Mouse (Mus musculus): ENCODE data around the gene Map4k1.

The Map4k1 gene

DNA sequence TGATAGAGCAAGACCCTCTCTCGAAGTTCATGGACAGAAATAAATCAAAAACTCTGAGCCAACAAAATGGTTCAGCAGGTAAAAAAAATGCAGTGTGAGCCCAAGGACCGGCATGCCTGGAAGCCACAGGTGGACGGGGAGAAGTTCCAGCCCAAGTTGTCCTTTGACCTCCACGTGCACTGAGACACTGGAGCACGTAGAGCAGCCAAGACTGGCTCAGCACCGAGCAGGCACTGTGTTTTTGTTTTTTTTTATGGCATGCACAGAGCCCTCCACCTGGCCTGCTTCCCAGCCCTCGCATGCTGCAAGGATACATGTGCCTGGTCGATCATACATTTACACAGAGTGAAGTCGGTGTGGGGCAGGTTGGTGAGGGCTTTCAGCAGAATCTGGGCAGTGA is 4.3 kb upstream of the Map4k1 start:
- no peak for DNase-seq (ENCODE audit: extremely low spot score, low spot score)

DNA sequence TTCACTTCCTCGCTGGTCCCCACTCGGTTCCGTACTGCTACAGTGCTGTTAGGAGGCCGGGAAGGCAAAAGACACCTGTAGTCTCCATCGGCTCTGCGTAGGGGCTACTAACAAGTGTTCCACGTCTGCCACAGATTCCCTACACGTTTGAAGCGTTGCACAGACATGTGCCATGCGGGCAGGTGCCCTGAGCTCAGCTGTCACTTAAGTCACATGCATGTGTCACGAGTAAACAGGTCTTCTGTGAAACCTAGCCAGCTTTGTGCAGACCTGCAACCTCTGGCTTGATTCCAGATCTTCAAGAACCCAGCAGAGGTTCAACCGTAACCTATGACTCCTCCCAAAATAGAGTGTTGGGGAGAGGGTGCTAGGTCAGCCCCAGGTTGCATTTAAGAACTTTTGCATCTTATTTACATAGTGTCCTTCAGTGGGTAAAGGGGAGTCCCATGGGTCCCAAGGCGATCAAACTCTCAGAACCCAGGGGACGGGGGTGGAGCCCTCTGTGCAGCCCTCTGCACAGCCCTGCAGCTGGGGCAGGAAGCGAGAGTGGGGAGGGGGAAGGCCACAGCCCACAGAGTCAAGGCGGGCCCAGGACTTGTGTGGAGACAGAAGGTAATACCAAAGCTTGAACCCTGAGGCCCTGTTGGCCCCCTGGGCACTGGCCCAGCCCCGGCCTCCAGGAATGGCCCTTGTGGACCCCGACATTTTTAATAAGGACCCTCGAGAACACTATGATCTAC is 594 bp downstream of the Map4k1 start:
- no peak for DNase-seq (ENCODE audit: extremely low spot score, low spot score)

DNA sequence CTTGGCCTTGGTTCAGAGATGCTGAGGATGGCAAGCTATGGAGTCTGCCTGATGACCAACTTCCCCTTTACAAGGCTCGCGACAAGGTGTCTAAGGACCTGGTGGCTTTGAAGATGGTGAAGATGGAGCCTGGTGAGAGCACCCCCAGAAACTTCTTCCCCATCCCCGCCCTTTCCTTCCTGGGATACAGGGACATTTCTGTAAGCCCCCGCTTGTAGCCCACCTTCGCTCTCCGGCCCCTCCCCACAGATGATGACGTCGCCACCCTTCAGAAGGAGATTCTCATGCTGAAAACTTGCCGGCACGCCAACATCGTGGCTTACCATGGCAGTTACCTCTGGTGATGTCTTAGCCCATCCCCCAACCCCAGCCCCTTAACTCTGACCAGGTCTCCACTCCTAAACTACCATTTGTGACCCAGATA is 1.3 kb downstream of the Map4k1 start:
- no peak for DNase-seq (ENCODE audit: extremely low spot score, low spot score)

DNA sequence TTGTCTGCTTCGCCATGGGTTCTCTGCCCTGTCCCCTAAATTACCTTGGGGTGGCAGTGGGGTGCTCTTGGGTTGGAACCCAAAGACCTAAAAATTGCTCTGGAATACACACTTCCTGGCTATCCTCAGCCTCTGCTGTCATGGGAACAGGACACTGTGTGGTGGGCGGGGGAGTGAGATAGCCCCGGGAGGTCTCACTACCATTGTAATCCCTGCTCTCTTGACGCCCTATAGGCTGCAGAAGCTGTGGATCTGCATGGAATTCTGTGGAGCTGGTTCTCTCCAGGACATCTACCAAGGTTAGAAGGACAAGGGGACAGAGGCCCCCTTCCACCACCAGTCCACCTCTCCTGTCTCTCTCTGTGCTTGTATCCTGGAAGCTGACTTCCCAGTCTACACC is 2.0 kb downstream of the Map4k1 start:
- no peak for DNase-seq (ENCODE audit: extremely low spot score, low spot score)

DNA sequence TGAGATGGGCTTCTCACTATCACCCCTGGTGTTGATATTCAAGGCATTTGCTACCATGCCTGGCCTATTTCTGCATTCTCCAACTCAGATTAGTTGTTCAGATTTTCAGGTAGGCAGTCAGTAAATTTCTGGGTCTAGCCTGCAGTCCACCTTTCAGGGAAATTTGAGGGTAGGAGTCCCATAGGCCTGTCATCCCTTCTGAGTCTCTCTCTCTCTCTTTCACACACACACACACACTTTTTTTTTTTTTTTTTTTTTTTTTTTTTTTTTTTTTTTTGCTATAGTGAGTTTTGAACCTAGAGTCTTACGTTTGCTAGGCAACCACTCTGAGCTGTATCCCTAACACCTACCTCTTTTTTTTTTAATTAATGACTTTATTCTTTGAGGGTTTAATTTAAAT is 2.6 kb downstream of the Map4k1 start:
- DNase-seq (ENCODE audit: extremely low spot score, low spot score), result no peak

DNA sequence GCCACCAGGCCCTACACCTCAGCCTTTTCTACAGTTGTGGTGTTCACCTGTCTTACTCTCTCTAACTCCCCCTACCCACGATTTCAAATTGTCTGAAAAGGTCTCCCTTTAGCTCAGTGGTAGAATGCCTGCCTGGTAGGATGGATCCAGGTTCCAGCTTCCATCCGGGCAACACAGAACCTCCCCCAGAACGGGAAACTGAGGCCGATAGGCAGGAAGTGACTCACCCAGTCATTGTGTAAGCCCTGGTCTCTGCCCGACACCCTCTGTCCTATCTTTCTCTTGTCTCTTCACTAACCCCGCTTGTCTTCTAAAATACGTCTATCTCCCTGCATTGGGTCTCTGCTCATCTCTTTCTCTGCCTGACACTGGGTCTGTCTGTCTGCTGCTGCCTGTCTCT is 3.4 kb downstream of the Map4k1 start:
- no peak for DNase-seq (ENCODE audit: extremely low spot score, low spot score)

DNA sequence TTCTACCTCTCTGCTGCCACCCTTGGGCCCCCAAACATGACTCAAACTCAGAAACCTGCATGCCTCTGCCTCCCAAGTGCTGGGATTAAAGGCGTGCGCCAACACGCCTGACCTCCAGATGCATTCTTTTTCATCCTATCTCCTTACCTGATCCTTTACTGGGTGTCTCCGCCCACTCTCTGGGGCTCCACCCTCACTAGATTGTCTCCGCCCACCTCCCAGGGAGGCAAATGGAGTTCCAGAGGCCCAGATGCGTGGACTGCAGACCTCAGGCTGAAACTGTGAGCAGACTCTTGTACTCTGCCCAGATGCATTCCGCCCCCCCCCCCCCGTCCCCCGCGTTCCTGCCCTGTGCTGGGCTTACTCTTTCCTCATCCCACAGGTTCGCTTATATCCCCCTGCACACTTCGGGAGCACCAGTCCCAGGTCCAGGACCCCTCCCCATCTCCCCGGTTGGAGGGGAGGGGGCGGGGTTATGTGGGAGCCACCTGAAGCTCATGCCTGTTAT is 9.0 kb downstream of the Map4k1 start:
- no peak for DNase-seq (ENCODE audit: extremely low spot score, low spot score)

DNA sequence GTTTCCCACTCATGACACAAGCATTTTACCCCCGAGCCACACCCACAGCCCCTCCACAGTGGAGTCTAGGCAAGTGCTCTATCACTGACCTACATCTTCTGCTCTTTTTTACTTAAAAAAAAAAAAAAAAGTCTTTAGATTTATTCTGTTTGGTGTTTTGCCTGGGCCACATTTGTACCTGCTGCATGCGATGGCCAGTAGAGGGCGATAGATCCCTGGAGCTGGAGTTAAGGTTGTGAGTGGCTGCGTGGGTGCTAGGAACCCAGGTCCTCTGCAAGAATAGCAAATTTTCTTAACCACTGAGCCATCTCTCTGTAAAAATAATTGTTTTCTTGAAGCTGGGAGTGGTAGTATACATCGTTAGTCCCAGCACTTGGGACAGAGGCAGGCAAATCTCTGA is 9.8 kb downstream of the Map4k1 start:
- no peak for DNase-seq (ENCODE audit: extremely low spot score, low spot score)

DNA sequence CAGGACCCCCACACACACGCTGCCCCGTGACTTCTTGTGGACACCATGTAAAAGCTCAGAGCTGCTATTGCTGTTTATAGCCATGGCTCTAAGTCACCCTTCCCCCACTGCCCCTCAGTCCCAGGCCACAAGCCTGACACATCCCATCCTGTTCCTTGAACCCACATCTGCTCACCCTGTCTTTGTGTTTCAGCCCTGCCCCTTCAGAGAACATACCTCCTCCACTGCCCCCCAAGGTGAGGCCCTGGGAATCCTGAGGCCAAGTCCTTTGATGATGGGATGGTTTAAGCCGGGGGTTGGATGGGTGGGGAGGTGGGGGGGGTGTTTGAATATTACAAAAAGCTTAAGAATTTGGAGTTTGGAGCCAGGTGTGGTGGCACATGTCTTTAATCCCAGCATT is 11.1 kb downstream of the Map4k1 start:
- DNase-seq (ENCODE audit: extremely low spot score, low spot score), result no peak

DNA sequence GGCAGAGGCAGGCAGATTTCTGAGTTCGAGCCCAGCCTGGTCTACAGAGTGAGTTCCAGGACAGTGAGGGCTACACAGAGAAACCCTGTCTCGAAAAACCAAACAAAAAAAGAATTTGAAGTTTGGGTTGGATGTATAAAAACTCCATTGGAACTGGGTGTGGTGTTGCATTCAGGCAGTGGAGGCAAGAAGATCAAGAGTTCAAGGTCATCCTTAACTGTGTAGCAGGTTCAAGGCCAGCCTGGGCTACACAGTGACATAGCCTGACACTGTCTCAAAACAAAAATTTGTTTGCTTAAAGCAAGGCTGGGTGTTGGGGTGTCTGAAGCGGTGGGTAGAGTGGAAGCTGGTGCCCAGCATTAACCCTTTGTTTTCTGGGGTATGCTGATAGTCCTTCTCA is 11.6 kb downstream of the Map4k1 start:
- no peak for DNase-seq (ENCODE audit: extremely low spot score, low spot score)

DNA sequence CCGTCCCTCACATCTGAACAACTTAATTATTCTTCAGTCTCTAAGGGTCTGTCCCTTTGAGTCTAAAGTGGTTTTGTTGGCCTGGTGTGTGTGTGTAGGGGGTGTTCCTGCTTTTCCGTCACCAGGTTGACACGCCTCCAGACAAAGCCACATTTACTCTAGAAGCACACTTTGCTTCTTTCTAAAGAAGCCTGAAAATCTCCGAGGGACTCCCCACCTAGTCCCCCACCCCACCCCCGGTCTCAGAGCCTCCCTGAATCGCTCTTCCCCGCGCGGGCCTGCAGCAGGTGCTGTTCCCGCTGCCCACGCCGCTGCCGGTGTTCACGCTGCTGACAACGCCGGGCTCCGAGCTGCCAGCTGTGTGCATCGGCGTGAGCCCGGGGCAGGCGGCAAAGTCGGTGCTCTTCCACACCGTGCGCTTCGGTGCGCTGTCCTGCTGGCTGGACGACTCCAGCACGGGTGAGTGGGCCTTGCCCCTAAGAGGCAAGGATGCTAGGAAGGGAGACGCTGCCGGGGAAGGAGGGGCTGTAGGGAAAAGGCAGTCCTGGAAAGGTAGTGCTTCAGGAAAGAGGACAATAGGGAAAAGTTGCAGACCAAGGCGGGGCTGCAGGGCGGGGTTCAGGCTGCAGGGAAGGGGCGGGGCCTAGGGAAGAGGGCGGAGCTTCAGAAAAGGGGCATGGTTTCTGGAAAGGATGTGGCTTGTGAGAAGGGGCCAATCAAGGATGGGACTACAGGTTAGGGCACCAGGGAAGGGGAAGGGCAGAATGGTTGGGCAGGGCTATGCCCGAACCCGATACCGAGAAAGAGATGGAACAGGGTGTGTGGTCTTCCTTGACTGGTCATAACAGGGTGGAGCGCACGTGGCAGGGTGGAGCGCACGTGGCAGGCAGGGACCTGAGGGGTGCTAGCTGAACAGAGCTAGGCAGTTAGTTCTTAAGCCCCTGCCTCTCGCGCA is 19.1 kb downstream of the Map4k1 start:
- peak; percentile 87 for DNase-seq (ENCODE audit: extremely low spot score, low spot score)

DNA sequence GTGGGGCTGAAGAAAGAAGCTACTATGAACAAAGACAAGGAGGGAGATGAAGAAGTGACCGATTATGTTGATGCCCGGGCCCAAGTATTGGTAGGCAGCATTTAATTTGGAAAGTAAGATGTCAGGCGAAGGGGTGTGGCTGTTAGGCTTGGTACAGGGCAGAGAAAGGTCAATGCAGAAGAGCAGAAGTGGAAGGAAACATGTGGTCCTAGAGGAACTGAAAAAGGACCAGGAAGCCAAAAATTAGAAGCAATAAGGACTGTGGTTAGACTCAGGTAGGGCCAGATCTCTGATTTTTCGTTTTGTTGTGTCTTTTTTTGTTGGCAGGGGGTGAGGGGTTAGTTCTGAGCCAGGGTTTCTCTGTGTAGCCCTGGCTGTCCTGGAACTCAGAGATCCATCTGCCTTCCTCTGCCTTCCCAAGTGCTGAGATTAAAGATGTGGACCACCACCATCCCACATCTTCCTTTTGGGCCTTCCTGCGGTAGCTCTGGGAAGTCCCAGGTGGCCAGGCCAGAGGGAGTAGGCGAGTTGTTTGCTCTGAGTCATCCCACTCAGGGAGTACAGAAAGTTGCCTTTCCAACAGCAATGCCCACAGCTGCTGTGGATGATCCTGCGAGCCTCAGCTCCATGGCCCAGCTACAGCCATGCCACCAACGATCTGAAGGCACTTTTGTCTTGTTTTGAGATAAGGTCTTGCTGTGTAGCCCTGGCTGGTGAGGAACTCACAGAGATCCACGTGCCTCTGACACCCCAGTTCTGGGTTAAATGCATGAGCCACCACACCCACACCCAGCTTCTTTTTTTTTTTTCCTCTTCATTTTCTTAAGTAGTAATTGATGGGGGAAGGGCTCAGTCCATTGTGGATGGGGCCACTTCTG is 25.6 kb downstream of the Map4k1 start:
- no peak for DNase-seq (ENCODE audit: extremely low spot score, low spot score)

DNA sequence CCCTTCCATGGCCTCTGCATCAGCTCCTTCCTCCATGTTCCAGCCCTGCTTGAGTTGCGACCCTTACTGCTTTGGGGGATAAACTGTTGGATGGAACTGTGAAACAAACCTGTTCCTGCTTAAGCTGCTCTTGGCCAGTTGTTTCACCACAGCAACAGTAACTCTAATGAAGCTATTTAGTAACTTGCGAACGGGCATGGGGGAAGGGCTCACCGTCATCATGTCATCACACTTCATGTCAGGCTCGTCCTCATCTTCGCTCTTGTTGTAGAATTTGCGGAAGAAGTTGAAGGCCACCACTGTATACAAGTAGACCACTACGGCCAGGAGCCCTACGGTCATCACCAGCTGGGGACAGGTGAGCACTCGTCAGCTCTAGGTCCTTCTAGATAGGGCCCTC is 26.3 kb downstream of the Map4k1 start:
- no peak for DNase-seq (ENCODE audit: extremely low spot score, low spot score)

DNA sequence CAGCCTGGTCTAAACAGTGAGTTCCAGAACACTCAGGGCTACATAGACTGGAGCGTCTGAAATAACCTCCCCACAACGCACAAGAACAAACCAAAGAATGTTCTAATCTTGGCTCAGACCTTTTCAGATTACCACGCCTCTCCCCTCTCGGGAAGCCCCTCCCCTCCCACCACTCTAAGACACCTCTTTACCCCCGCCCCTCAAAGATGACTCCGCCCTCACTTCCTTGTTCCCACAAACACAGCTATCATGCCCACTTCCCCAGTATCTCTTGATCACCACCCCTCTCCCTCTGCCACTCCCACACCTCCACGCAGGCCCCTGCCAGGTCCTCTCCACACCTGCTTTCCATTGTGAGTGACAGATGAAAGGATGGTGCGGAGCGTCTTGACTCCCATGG is 26.9 kb downstream of the Map4k1 start:
- no peak for DNase-seq (ENCODE audit: extremely low spot score, low spot score)

DNA sequence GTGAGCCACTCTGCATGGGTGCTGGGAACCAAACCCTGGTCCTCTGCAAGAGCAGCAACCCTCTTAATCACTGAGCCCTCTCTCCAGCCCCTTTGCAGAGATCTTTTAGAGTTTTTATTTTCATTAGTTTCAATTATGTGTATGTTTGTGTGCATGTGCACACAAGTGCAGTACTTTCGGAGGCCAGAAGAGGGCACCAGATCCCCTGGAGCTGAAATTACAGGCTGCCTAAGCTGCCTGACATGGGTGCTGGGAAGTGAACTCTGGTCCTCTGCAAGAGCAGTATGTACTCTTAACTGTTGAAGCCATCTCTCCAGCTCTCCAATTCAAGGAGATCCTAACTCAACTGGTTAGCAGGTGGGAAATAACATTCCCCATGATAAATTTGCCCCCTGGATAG is 33.1 kb downstream of the Map4k1 start:
- DNase-seq (ENCODE audit: extremely low spot score, low spot score), result no peak

DNA sequence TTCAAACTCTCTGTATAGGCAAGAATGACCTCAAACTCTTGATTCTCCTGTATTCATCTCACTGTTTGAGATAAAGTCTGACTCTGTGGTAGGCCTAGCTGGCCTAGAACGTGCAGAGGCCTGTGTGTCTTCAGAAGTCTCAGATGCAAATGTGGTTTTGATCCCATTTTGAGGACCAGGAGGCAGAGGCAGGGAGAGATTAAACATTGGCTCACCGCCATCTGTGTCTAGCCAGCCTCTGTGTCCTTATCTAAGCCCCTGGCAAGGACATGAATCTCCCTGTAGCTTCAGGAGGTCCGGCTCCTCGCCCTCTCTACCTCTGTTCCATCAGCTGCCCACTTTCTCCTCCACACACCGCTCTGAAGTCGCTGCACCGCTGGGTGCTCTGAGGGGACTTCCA is 34.6 kb downstream of the Map4k1 start:
- DNase-seq (ENCODE audit: extremely low spot score, low spot score), result no peak

DNA sequence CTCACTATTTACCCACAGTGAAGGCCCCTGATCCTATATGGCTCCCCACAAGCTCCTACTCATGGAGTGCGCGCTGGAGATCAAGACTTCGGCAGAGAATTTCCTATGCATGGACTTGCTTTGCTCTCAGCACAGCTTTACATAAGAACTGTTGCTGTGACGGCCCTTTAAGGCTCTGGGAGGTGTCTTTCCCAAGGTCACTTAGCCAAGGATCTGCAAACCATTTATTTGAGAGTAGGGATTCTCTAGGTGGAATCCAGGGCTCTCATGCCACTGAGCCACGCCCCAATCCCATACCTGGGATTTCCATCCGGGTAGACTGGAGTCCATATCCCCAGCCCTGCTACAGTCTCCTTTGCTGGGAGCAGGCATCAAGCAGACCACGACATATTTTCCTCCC is 35.4 kb downstream of the Map4k1 start:
- no peak for DNase-seq (ENCODE audit: extremely low spot score, low spot score)

DNA sequence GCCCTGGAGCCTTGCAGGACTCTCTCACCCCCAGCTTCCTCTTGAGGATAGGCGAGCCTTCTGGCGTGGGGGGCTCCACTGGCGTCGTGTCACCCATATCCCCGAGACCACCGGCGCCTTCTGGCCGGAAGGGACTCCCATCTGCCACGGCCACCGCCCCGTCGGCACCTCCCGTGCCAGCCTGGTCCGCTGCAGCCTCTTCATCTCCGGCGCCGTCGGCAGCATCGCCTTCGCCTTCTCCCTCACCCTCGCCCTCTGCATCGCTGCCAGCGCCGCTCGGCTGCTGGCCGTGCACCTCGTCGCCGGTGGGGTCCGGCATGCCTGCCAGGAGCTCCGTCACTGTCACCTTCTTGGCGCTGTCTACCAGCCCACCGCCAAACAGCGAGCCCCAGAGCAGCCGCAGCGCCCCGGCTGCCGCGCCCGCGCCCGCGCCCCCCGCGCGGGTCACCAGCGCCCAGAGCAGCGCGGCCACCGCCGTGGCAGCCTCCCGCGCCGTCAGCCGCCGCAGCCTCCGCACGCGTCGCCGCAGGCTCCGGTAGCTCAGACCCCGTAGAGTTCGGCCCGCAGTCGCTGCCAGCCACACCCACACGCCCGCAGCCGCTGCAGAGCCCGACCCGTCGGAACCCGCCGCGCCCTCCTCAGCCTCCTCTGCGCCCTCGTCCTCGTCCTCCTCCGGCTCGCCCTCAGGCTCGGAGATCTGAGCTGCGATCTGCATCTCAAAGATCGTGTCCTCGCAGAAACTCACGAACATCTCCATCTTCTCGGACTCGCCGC is 37.8 kb downstream of the Map4k1 start:
- DNase-seq (ENCODE audit: extremely low spot score, low spot score), result peak; percentile 36

DNA sequence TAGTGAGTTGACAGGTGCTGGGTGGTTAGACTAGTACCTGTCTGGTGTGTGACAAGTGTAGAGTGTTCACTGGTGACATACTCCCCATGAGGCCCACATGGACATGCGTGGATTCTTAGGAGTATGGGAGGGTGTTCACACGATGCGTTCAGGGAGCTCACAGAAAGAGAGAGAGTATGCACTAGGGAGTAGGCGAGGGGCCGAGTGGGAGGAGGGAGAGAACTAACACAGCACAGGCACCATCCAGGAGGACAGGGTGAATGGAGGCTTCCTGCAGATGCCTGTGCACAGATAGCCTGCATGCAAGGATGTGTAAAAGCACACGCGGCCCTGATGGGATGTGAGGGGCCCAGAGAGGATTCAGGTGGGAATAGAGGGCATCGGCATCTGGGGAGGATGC is 40.6 kb downstream of the Map4k1 start:
- DNase-seq (ENCODE audit: extremely low spot score, low spot score), result no peak

DNA sequence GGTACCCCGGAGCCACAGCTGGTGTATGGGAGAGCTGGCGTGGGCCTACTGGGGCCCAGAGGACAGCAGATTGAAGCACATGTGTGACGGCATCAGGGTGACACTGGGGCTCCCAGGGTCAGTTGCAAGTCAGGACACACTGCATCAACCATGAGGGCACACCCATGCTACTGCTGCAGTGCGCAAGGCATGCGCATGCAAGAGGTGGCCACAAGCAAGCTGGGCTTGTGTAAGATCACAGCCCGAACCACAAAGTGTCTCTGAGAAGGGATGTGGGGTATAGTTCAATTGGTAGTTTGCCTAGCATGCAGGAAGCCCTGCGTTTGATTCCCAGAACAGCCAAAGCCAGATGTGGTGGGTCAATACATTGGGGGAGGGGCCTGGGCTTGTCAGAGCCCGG is 41.7 kb downstream of the Map4k1 start:
- no peak for DNase-seq (ENCODE audit: extremely low spot score, low spot score)

DNA sequence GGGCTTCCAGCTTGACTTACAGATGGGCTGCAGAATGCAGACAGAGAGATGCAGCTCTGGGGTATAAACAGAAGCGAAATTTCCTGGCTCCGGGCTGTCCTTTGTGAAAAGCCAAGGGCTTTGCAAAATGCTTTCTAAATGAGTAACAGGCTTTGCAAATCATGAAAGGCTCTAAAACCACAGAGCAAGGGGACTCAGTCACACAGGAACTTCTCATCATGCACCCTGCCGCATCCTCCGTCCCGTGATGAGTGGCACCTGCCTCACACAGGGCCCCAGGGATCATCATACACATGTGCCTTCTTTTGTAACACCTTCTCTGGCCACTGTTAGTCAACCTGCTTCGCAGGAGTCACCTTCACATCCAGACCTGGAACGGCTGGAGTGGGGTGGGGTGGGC is 43.7 kb downstream of the Map4k1 start:
- DNase-seq (ENCODE audit: extremely low spot score, low spot score), result no peak

Measured in neural tube, embryonic 10.5 days (tissue).